Mouse (Mus musculus): ENCODE measurements around the gene Nrip3.

Nrip3 gene

DNA sequence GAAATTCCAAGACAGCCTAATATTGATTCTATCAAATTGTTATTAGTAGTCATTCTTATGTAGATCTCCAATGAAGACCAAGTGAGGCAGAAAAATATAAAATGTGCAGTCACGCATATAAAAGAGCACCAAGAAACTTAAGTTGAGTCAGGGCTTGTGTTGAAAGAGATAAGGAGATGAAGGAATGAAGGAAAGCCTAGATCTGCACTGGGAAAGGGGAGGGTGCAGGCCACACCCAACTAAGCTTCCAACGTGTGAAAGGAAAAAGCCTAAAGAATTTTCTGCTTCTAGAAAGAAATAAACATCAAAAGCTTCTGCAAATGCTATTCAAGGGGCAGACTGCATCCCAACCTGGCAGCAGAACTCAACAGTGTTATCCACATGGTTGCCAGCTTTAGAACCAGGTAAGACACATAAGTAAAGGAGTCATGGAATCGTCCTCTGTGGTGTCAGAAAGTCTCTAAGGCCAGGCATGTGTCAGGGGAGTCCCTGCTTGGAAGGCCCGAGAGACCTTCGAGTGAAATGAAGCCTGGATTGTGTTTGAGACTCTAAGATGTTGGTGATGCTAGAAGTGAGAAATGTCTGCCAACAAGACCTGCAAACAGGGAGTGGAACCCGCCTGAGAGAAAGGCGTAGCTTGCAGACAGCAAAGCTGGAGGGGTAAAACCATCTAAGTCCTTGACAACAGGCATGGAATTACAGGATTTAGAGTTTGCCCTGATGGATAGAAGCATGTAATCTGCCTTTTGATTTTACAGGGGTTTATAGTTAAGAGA, 14.1 kb downstream of the Nrip3 start:
- no peak for DNase-seq

DNA sequence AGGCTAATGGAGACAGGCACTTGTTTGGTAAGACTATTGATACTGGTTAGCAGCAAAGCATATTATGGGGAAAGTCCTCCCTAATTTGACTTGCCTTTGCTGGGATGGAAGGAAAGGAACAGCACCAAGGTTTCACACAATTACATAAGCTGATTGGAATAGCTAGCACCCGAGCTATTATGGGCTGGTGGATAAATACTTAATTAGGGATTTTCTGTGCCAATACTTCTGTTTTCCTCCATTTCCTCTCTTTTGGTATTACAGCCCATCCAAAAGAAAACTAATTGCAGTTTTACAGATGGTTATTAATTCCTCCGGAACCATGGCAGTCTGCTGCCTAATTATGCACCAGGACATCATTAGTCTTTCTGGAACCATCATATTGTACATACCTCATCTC, 17.8 kb downstream of the Nrip3 start:
- DNase-seq = no peak

DNA sequence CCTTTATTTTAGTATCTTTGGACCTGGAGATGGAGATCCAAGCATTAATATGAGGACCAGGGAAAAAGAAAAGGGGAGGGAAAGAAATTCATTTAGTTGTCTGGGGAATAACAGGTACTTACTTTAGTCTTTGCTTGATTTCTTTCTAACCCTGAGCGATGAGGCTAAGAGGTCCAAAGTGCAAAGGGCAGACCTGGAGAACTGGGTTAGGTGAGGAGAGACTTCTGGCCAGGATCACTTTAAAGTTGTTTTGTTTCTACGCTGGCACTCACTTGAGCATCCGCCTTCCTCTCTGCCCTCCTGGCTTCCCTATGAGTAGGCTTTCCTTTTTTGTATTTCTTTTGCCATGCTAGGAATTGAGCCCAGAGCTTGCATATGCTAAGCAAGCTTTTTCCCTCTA, 25.5 kb downstream of the Nrip3 start:
- DNase-seq = no peak

DNA sequence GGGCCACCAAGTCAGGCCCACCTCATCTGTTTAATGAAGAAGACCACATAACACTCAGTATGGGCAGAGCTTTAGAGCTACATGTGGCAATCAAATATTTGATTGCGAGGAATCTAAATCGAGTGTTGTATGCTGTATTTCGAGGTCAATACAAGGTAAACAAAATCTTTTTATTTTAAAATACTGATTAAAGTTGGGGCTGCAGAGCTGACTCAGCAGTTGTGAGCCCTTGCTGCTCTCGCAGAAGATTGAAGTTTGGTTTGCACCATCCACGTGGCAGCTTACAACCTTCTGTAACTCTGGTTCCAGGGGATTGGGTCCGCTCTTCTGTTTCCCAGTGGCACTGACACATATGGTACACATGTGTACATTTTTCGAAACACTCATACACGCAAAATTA, 27.8 kb downstream of the Nrip3 start:
- DNase-seq = no peak

DNA sequence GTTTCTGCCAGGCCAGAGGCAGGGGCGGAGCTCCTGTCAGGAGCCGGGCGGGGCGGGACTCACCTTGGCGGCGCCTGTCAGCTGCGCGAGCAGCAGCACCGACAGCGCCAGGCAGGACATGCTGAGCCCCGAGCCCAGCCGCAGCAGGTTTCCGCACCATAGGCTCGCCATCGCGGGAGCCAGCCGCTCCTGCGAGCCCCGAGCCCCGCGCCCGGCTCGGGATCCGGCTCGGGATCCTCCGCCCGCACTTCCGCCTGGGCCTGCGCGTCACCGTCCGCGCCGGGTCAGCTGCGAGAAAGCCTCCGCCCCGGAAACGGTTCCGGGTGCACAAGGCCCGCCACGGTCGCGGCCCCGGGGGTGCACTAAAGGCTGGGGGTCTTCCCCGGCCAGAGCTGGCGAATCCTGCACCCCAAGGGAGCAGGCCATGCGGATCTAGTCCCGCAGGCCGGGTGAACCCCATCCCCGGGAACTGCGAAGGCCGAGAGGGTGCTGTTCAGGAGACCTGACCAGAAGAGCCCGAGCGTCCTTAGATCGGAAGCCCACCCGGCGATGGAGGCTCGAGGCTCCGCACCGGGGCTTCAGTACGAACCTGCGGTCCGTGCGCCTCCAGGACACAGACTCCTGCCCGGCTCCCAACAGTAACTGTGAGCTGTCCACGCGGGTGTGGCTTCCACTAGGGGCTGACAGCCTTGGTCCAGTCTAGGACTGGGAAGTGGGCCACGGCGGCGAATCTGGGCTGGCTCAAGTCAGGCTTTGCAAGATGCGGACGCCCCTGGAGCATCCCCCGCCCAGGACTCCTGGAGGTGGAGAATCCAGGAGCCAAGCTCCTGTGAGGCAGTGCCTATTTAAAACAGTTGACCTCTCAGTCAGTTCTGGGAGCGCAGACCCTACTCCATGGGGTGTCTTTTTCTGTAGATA, 29.6 kb downstream of the Nrip3 start, which contains the start of gene Tmem9b:
Gene Tmem9b, minus strand, starts transcription at position 868 of the 918 bp plus-strand sequence.
- DNase-seq = peak; percentile 81

DNA sequence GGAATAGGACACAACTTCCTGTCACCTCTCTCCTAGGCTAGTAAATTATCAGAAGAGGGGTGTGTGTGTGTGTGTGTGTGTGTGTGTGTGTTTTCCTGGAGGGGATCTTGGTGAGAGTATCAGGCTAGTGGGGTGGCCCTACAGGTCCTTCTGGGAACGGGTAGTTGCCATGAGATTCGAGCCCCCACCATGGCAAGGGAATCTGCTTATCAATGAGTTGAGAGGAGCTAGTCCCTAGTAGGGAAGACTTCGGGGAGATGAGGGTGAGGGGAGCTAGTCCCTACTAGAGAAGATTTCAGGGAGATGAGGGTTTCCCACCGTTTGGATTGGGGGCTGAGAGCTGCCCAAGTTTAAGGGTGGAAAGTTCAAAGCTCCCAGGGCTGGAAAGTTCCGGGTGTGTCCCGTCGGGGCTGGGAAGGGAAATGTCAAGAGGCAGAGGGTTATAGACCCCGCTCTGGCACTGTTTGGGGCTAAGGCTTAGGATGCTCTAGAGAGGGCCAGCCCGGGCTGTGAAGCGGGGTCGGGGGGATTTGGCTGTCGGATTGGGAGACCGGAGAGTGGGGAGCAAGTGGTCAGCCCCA, 30.3 kb downstream of the Nrip3 start:
- no peak for DNase-seq

DNA sequence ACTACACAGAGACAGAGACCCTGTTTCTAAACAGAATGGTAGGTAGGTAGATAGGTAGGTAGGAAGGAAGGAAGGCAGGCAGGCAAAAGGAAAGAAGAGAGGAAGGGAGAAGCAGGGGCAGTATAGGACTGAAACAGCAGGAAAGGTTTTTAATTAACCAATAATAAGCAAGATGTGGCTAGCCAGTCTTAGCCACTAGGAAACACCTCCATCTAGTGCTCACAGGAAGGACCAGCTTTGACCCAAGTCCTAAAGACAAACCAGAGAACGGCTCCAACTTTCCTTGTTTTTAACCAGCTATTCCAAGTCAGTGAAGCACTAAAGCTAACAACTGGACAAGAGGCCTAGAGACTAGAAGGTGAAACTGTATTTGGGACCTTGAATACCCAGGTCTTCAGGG, 34.1 kb downstream of the Nrip3 start:
- no peak for DNase-seq

DNA sequence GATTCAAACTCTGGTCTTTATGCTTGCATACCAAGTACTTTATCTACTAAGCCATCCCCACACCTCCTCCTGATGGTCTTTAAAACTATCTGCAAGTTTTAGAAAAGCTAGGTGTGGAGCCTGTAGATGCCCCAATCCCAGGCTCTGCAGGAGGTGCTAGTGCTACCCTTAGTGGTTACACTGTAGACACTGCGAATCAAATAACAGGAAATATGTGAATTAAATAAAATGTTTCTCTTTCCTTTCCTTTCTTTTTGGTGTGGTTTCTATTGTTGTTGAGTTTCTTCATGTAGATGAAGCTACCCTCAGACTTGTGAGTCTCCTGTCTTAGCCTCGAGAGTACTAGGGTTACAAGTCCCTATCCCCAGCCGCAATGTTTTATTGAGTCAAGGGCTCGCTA, 40.1 kb downstream of the Nrip3 start:
- DNase-seq = no peak

DNA sequence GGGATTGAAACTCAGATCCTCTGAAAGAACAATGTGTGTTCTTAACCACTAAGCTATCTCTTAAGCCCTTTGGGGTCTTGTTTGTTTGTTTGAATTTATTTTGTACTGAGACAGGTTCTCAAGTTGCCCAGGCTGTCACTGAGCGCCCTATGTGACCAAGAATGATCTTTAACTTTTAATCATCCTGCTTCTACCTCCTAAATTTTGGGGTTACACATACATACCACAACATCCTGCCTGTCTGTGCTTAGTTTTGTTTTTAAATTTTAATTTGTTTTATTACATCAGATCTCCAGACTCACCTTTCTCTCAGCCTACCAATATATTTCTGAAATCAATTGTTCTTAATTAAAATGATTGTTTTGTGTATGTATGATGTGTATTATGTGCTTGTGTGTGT, 40.8 kb downstream of the Nrip3 start:
- DNase-seq = no peak

DNA sequence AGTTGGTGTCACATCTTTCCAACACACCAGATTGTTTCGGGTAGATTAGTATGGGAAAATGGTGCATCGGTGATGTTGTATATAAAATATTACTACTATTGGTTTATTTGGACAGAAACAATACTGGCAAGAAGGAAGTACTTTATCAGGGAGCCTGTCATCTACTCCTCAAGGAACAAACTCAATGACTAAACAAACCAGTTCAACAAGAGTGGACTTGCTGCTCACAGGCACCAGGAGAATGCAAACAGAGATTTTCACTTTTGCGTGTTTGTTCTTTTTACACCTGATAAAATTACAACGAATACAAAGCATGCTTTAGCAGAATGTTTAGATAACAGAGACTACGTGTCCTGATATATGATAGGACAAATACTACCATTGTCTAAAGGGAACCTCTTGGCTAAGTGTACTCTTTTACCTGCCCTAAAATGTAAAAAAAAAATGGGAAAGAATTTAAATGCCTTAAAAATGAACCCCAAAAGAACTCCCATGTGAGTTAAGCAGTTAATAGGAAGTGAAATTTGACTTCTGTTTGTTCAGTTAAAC, 41.9 kb downstream of the Nrip3 start:
- DNase-seq = no peak

DNA sequence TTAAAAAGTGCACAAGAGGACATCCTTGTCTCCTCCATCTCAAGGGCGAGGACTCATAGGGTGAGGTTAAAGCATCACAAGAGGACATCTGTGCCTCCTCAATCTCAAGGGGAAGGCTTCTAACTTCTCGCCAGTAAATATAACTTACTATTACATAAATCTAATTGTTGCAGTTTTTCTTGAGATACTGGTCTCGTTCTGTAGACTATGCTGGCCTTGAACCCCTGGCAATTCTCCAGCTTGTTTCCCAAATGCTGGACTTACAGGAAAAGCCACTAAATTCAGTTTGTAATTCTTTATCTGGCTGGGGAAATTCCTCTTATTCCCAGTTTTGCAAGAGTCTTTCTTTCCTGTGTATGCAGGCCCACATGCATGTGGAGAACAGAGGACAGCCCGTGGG, 47.0 kb downstream of the Nrip3 start:
- DNase-seq = no peak

DNA sequence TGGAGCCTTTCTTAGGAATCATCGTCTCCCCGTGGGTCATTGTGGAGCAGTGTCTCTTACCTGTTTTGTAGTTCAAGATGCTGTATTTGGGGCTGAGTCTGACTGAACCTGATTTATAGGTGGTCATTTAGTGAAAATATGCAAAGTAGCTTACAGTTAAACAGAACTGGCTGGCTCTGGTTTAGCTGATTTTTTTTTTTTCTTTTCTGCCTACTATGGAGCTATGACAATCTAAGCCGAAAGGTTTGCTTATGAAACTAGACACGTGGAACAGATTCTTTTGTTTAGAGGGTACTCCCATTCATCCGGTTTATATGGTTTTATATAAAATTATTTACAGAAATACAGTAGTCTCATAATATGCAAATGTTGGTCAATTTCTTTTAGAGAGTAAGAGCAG, 50.2 kb downstream of the Nrip3 start, which contains the start of gene Ascl3:
Gene Ascl3, minus strand, starts transcription at position 101 of the 400 bp plus-strand sequence.
- DNase-seq = no peak

DNA sequence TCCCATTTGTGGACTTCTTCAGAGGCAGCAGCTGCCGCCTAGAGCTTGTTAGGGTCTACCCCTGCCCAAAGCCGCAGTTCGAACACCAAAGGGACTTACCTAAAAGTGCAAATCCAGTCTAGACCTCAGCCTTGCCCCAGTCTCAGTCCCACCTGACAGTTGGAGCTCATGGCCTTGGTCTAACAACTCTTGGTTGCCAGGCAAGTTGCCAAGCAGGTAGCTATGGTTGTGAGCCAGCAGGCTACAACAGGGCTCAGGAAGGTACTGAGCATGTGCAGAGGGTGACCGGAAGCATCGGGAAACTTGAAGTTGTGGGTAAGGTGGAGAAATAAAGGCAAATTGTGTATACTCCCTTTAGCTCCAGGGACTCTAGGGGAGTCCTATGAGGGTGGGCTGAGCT, 58.1 kb downstream of the Nrip3 start, which contains the start of gene BC051019:
Gene BC051019, minus strand, starts transcription at position 154 of the 400 bp plus-strand sequence.
- DNase-seq = no peak

DNA sequence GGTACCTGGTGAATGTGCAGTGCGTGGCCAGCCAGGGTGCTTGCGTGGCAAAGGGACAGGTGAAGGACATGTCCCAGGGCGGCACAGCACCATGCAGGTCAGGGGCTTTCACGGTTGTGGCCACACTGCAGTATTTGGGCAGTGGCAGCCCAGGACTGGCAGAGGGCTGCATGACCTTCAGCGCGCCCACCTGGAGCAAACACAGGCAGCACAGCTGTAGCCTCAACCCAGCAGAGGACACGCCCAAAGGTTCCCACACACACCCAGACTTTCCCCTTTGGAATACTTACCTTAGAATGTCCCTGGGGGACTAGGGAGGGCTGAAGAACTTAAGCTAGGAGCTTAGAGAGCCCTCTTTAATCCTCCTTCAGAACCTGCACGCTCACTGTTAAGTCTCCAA, 58.7 kb downstream of the Nrip3 start:
- no peak for DNase-seq

DNA sequence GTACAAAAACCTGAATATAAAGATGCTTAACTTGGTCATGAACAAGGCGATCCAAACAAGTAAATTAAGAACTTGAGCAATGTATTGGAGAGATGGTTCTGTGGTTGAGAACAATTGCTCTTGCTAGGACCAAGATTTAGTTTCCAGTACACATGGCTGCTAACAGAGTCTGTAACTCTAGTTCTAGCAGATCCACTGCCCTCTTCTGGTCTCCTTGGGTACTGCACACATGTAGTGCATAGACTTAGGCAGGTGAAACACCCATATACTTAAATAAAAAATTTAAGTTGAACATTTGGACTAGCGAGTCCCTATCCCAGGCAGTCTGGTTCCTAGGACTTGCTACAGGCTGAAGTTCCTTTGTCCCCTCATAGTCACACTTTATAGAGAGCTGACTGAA, 59.2 kb downstream of the Nrip3 start:
- DNase-seq = peak; percentile 26

DNA sequence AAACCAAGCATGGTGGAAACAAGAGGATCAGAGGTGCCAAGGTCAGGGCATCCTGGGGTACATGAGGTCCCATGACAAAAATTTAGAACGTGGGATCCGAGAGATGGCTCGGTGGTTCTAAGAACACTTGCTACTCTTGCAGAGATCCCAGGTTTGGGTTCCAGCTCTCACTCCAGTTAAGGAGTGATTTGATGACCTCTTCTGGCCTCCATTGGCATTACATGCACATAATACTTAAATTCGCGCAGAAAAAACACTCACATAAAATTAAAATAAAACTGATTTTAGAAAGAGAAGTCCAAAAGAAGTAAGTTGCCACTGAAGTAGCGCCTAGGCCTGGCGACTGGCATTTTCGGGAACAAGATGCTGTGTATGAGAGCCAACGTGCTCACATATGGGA, 62.5 kb downstream of the Nrip3 start:
- peak; percentile 26 for DNase-seq

DNA sequence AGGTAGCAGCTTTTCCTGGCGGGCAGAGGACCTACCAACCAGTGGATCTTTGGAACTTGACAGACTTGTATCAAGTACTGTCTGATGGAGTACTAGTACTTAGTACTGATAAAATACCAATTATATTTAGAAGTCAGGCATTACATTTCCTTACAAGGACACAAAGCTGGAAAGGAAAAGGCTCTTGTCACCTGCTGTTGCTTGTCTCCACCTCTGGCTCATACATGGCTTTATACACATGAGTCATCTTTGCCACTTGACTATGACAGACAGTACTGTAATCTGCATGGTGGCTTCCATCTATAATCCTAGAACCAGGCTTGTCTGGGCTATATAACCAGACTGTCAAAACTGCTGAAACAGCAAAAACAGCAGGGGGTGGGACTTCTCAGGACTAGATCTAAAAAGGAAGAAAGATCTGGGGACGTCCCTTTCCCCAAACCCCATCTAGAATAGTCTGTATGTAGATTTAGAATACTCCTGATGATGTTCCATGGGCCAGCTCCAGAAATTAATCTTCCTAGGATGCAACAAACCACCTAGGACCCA, 68.3 kb downstream of the Nrip3 start:
- no peak for DNase-seq

DNA sequence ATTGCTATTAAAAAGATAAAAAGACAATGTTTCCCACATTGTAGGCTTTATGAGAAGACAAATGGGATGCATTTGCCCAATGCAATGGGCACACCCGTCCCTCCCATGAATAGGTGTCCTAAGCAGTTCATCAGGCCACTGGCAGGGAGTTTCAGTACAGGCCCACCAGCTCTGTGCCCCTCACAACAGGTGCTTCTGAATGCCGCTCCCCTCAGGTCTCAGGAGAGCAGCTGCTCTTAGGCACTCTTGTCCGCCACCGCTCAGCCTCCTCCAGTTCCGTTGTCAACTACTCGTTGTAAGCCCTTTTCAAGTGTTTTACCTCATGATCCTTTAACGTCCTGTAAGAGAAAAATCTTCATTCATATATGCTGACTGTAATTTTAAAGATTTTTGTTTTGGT, 69.6 kb downstream of the Nrip3 start:
- DNase-seq = no peak

DNA sequence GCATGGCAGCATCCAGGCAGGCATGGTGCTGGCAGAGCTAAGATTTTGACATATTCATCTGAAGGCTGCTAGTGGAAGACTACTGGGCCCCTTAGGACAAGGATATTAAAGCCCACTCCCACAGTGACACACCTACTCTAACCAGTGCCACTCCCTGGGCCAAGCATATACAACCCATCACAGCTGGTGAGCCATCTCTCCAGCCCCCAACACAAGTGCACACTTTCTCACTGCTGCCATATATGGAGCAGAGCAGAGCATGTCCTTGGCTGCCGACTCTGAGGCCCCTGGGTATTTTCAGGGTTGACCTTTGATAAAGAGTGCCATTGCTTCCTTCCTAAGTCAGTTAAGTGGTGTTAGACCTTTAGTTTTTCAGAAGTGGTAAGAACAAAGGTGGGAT, 71.8 kb downstream of the Nrip3 start:
- no peak for DNase-seq

DNA sequence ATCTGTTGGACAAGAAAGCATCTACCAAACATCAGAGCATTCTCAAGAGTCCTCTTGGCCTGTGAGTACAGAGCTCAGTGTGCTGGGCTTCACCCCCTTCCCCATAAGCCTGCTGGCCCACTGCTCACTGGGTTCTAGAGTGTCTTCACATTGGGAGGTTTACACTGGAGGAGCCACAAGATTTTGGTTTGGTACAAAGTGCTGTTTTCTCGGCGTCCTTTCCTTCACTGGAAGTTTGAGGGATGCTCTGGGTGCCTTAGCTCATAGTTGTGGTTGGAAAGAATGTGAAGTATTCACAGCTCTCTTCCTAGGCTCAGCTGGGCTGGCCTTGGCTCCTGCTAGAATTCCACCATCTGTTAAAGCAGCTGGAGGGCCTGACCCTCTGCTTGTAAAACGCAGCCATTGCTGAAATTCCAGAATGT, 72.9 kb downstream of the Nrip3 start:
- DNase-seq = no peak

All from right cerebral cortex, postnatal 4 days (tissue).